Mouse (Mus musculus) lung, postnatal 0 days (tissue): ENCODE measurements around the gene Gpx7.

Experiments
- CTCF ChIP-seq: IDR thresholded peaks from 2 replicates; pipeline ENCODE4 v1.5.1; 2016; ENCODE audit warnings: antibody characterized with exemption, mild to moderate bottlenecking
- EP300 ChIP-seq: IDR thresholded peaks from 2 replicates; pipeline ENCODE4 v1.6.1; 2016; ENCODE audit warnings: antibody characterized with exemption, mild to moderate bottlenecking, control low read depth

DNA sequence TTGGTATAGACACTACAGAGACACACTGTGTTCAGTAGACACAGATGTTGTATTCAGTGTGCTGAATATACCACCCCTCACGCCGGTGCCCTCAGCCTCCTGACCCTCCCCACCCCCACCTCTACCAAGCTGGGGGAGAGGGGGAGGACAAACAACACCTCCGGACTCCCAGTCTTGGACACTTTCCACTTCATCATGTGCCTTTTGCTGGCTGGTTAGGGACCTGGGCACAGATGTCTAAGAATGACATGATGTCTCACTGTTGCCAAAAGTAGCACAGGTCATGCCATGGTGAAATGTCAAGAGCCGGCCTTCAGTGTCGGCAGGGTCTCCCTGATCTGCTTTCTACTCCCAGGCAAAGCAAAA, 42.7 kb downstream of the Gpx7 start:
- no peak for TF ChIP-seq CTCF
- TF ChIP-seq EP300: no peak
